Mouse (Mus musculus): ENCODE results near the gene Smarca5. TPM values are rescaled to one million over a fixed set of nuclear protein-coding genes. Genes with fewer than 3 reads are reported as not detected.

The Smarca5 gene
- total RNA-seq, 2 experiments from 2014 or later = 47.0 to 59.6 TPM

GRCm38 (mm10) chr8:80683756-80684335 lies 55.5 kb downstream of the Smarca5 start:
- intact Hi-C loops (cut with DNase I) = loop anchor here (10.0 kb wide), 1 partner anchor 949 kb away; no protein-coding TSS in a partner anchor
- no peak for DNase-seq (ENCODE audit: low spot score in 2 of 2)

DNA sequence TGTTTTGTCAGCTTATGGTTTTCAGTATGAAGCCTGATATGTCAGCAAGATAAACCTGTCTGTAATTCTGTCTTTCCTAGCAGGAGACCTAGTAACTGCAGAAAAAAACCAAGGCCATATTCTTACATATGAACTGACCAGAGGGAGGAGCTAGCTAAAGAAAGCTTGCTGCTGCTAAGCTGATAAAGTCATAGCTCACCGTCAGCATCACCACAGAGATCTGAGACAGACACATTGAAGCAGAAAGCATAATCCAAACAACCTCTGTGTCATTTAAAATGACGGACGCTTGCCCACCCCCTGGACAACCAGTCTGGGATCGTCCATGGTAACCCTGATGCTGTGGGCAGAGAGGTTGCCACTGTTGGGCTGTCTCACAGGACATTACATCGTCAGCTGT lies 56.7 kb downstream of the Smarca5 start:
- intact Hi-C loops (cut with DNase I) = loop anchor here (10.0 kb wide), 1 partner anchor 948 kb away; no protein-coding TSS in a partner anchor
- no peak for DNase-seq (ENCODE audit: low spot score in 2 of 2)

GRCm38 (mm10) chr8:80669277-80669901 lies 69.9 kb downstream of the Smarca5 start:
- no peak for DNase-seq (ENCODE audit: low spot score in 2 of 2)
- intact Hi-C loops (cut with DNase I) = no loop called here

DNA sequence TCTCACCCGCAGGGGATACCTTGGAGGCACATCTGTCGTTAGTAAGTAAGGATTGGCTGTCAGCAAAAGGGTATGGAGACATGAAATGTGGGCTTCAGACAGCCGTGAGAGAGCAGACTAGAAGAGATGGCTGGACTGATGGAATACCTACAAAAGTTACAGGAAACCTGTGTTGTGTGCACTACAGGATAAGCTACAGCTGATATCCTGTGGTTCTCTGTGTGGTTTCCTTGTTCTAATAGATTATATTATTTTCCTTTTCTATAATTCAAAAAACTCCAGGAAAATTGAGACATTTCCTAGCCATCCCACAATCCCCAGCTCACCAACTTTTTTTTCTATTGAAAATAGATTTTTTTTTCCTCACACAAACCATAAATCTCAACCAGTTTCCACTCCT lies 75.8 kb downstream of the Smarca5 start:
- intact Hi-C loops (cut with DNase I) = no loop called here
- no peak for DNase-seq (ENCODE audit: low spot score in 2 of 2)

DNA sequence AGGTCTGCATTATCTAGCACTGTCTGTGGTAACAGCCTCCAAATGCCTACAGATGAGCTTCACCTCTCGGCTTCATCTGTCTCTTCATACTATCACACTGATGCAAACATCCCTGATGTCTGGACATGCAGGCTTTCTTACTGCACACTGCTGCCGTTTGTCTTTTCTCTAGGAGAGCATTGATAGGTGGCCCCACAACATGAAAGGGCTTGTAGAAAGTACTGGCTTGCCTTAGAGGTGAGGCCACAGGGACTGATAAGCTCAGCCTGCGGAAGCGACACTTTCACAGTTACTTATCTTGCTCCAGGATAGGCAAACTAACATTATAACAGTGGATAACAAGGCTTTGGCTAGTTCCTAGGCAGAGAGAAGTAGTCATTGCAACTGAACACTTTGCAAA lies 78.2 kb downstream of the Smarca5 start:
- no peak for DNase-seq (ENCODE audit: low spot score in 2 of 2)
- intact Hi-C loops (cut with DNase I) = no loop called here

DNA sequence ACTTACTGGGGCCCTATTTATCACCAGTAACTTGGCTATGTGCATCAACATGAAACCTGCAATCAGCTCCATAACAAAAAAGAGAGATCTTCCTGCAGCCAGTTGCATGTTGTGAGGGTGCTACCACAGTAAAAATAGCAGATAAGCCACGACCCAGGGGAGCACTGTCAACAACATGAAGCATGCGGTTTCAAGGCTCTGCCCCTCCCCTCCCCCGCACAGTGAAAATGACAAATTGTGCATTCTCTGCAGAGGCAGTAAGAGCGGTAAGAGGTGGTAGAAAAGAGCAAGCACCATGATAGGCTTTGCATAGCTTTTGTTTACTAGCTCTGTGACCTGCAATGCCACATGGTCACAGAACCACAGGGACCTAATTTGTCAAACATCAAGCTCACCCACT lies 81.7 kb downstream of the Smarca5 start:
- DNase-seq (ENCODE audit: low spot score in 2 of 2) = no peak
- intact Hi-C loops (cut with DNase I) = no loop called here

Other genes with a start within 250 kb of the Smarca5 start
- not detected for gene Gypa, start 245.7 kb downstream of the Smarca5 start, total RNA-seq (2021)
- gene Frem3, start 128.4 kb downstream of the Smarca5 start, total RNA-seq (2021) = under 1 TPM; 0.15 to 0.23 TPM
- 10 to 100 TPM; 14.6 to 15.4 TPM for gene Gab1, start 141.0 kb upstream of the Smarca5 start, total RNA-seq (2021)

Measured in left cerebral cortex, postnatal 36 days (tissue).